Mouse (Mus musculus): ENCODE results near the gene Naa40.

DNA sequence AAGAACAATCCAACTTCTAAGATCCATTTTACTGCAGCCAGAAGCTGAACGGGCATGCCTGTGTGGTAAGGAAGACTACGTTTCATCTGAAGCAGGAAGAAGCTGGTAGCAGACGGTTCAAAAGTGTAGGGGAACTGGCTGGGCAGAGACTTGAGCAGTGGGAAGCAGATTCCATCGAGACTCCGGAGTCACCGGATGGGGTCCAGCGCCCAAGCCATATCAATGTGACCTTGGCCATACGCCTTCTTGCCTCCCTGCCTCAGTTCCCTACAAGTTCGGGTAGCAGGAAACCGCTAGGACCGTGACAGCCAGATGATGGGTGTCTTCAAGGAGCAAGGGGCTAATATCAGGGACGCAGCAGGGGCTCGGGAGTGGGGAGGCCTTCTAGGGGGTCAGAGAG lies 692 bp downstream of the Naa40 start:
- TF ChIP-seq POLR2A (IDR thresholded peaks at IDR 0.05; ENCODE audit: insufficient read depth, low read depth, low read length), result no peak
- no peak for TF ChIP-seq CTCF (IDR thresholded peaks at IDR 0.05)
- no peak for TF ChIP-seq EP300 (IDR thresholded peaks at IDR 0.05; ENCODE audit: insufficient read depth, low read depth, low read length)

Data from heart, adult 2 months (tissue).